Mouse (Mus musculus): ENCODE measurements around the gene Ypel3. TPM values are rescaled to one million over a fixed set of nuclear protein-coding genes. Genes with fewer than 3 reads are reported as not detected.
A peak's percentile ranks its signal among the peaks of the same experiment; 100 is the strongest.
"Not testable (repeated sequence)": the region's sequence is repeated elsewhere in the genome, so short reads cannot be mapped to it uniquely, and the experiment has no call there.

Ypel3 gene
- total RNA-seq, 2 experiments from 2014 or later: 31.8 to 34.0 TPM

DNA sequence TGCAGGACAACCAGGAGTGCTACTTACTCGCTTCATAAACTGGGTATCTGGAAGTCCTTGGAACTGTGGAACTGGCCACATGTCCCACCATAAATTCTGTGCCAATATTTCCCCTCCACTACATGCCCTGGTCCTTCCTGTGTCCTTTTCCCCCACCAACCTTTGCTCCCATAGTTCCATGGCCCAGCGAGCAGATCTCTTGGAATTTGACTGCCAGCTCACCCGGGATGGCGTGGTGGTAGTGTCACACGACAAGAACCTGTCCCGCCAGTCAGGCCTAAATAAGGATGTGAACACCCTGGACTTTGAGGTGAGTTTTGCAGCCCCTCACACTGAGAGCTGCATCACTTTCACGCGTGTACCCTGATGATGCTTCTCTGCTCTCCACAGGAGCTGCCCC, 9.8 kb upstream of the Ypel3 start:
- no peak for DNase-seq

DNA sequence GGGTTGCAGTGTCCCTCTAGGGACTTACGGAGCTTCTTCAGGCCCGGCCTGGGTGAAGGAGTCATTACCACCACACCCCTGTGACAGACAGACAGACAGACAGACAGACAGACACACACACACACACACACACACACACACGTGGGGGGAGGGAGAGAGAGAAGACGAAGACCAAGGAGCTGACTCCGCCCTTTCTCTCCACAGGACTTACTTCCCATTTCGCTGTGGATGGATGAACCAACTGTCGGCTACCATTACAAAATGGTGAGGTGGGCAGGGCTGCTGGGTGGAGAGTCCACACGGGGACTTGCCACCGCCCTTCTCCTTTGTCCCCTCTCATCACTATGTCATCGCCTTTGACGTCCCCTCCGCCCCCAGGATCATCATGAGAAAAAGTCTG, 6.0 kb upstream of the Ypel3 start:
- DNase-seq: no peak

DNA sequence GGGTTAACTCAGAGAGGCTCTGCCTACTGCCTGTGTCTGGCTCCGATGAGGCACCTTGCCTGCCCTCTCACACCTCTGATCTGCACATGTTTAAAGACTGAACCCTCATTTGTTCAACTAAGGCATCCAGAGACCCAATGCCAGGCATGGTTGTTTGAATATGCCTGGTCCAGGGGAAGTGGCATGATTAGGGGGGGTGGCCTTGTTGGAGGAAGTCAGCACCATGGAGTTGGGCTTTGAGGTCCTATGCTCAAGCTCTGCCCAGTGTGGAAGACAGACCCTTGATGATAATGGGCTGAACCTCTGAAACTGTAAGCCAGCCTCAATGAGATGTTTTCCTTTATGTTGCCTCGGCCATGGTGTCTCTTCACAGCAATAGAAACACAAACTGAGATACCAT, 3.4 kb upstream of the Ypel3 start:
- no peak for DNase-seq

DNA sequence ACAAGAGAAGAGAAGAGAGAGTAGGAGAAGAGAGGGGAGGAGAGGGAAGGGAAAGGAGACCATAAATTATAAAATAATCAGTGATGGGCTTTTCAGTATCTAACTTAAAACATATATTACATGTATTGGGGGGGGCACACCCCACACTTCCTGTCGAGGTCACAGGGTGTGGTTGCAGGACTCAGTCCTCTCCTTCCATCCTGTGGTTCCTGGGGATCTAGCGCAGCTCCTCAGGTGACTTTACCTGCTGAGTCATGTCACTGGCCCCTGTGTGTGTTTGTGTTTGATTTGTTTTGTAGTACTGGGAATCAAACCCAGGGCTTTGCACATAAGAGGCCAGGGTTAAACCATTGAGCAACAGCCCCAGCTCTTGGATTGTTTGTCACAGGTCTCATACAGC, 2.3 kb upstream of the Ypel3 start:
- DNase-seq: no peak

DNA sequence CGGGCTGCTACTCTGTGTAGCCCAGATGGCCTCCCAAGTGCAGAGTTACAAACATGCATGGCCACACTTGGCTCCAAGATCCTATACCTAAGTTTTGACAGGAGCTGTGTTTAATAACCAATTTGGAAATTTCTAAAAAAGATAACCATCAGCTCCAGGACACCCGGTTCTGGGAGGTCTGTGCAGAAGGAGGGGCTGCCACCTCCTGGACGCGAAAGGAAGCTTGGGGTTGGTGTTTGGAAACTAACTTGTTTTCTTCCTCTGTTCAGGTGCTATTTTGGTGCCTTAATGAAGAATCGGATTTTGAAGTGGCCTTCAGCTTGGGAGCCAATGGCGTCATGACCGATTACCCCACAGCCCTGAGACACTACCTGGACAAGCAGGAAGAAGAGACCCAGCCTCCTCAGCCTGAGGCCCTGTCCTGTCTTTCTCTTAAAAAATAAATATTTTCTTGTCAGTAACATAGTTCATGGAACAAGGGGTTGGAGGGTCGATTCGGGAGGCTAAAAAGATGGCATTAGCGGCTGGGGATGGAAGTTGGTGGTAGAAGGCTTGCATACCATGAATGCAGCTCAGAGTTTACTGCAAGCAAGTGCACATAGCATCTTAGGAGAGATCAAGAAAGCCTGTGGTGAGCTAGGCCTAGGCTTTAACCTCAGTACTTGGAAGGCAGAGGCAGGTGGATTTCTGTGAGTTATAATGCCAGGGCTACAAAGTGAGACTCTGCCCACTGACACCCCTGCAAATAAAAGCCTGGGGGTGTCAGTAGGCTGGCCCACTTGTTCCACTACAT, 1.4 kb upstream of the Ypel3 start:
- no peak for DNase-seq

DNA sequence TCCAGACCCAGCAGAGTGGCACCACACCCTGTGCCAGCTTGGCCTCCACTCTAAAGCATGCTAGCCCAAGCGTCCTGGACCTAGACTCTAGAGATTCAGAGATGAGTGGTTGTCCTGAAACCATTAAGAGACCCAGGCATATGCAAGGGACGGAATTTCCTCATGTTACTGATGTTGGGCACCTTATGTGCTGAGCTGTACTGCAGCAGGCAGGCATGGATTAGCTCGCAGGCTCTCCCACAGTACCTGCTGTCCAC, 849 bp upstream of the Ypel3 start:
- no peak for DNase-seq

DNA sequence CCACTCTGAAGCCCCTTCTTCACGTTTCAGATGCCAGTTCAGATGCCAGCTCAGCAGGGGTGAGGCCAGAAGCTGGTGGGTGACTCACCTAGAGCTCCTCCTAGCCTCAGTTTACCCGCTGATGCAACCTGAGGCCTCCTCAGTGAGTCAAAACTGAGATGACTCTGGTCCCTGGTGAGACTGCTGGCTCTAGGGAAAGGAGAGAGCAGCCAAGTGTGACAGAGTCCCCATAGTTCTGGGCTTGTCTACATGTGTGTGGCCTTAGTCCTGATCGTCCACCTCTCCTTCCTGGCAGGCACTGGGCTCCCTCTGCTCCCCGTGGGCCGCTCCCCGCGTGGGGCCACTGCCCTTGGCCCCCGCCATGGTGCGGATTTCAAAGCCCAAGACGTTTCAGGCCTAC, 721 bp downstream of the Ypel3 start:
- no peak for DNase-seq

DNA sequence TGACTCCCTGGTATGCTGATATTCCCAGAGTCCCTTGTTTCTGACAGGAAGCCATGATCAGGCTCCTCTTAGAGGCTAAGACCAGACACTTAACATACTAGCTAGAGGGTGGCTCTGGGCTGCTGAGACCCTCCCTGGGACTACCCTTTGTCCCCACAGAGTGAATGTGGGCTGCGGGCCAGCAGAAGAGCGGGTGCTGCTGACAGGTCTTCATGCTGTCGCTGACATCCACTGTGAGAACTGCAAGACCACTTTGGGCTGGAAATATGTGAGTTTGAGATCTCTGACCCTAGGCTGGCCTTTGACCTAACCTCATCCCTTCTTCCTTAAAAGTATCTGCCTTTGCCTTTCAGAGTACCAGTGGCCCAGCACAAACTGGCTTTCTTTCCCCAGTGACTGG, 1.4 kb downstream of the Ypel3 start:
- DNase-seq: no peak

DNA sequence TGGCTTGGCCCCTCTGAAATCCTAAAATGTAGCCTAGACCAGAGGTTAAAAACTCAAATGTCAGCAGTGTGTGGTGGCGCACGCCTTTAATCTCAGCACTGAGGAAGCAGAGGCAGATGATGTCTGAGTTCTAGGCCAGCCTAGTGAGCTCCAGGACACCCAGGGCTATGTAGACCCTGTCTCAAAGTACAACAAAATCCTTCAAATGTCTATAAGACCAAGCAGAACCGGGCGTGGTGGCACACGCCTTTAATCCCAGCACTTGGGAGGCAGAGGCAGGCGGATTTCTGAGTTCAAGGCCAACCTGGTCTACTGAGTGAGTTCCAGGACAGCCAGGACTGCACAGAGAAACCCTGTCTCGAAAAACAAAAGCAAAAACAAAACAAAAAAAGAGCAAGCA, 2.3 kb downstream of the Ypel3 start:
- not testable (repeated sequence) for DNase-seq

DNA sequence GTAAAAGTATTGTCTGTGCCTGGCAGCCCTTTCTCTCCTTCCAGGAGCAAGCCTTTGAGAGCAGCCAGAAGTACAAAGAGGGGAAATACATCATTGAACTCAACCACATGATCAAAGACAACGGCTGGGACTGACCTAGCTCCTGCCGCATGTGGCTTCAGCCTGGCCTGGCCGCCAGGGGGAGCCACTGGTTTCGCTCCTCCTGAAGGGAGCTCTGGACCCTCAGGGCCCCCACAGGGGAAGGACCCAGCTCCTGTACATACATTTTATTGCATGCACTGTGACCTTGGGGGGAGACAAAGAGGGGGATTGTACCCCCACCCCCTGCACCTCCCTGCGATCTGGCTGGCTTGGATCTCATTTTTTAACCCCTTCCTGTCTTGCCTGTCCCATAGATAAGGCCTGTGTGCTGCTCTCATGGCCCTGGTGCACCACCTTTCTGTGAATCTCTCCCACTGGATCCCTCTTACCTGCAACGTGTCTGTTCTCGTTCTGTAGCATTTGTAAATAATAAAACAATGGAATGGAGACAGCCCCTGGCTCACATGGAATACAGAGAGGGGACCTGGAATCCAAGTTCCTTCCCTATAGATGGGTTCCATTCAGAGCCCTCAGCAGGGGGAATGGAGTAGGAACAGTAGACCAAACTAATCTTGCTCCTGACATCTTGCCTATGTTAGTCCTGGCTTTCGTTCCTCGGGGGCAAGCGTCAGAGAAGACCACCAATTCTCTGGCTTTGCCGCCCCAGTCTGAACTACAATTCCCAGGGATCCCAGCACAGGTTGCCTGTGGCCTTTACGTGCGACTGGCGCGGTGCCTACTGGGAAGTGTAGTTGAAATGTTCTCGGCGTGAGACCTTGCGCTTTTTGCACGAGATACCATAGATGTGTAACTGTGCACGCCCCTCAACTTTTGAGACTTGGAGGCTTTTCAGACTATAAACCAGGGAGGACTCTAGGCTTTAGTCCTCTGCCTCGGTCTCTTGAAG, 3.5 kb downstream of the Ypel3 start:
- DNase-seq: peak; percentile 94

DNA sequence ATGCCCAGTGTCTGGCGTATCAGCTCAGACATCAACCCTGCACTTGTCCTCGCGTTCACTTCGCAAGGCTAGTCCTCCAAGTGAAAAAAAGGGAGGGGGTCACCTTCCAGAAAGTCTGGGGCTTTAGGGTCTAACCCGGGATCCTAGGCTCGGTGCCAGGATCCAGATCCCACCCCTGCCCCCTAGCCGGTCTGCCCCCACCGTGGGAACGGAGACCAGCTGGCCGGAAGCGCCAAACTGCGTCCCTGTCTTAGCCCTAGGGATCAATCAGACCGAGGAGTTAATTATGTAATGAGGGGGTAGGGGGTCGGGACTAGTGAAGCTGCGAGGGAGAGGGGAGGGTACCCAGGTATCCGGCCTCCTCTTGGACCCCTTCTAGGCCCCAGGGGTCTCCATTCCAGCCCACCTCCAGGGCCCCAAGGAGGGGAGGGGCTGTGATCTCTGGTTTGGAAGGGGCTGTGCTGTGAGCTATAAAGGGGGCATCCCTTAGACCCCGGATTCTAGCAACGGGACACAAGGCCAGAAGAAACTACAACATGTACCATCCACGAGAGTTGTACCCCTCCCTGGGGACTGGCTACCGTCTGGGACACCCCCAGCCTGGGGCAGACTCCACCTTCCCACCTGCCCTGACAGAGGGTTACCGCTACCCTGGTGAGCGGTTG, 4.3 kb downstream of the Ypel3 start, which contains the start of gene Tbx6:
Gene Tbx6, plus strand, starts transcription at position 513 of the 665 bp plus-strand sequence.
- peak; percentile 54 for DNase-seq

DNA sequence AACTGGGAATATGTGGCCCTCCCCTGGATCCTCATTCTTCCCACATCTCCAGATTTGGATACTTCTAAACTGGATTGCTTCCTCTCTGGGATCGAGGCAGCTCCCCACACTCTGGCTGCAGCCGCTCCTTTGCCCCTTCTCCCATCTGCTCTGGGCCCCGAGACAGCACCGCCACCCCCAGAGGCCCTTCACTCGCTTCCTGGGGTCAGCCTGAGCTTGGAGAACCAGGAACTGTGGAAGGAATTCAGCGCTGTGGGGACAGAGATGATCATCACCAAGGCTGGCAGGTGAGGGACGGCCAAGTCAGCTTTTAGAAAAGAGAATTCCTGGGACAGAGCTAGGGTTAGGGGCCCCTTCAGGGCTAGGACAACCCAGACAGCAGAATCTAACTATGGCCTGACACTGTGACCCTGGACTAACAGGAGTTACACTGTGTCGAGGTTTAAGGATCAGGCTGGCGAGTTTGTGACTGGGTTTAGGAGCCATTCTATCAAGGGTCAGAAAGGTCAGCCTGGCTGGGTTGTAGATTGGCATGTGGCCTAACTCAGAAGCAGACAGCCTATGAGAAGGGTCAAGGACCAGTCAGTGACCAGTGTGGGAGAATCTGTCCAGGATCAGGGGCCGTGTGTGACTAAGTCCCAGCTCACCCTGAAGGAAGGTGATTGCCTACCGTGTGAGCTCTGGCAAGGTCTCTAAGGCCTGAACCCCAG, 5.1 kb downstream of the Ypel3 start:
- peak; percentile 4 for DNase-seq

DNA sequence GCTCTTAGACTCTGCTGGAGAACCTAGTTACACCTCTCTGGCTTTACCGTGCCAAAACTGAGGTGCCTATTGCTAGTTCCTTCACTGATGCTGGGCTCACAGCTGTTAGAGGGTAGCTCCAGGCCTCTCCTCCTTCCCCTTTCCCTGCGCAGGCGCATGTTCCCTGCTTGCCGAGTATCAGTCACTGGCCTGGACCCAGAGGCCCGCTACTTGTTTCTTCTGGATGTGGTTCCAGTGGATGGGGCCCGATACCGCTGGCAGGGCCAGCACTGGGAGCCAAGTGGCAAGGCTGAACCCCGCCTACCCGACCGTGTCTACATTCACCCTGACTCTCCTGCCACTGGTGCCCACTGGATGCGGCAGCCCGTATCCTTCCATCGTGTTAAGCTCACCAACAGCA, 5.9 kb downstream of the Ypel3 start:
- DNase-seq: peak; percentile 11

DNA sequence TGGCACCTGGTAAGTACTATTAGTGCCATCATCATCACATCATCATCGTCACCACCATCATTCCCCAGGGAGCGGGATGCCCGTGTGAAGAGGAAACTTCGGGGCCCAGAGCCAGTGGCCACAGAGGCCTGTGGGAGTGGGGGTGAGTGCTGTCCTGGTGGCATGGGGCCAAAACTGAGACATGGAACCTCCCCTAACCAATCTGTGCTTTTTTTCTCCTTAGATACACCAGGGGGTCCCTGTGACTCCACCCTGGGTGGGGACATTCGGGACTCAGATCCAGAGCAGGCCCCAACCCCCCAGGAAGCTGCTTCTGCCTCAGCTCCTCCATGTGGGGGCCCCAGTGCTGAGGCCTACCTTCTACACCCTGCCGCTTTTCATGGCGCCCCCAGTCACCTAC, 7.7 kb downstream of the Ypel3 start:
- peak; percentile 27 for DNase-seq

DNA sequence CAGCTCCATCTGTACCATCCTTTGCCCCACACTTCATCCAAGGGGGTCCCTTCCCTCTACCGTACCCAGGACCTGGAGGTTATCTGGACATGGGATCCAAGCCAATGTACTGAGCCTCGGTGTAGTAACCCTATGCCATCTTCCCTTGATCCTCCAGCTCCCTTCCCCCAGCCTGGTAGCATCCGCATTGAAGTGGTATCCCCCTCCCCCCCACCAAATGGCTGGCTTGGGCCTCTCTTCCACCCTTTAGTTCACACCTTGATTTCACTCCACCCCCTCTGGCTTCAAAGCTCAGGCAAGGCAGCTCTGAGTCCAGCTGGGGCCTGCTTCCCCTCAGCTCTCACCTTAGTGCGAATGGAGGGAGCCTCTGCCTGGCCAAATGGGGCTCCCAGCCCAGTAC, 8.3 kb downstream of the Ypel3 start:
- peak; percentile 7 for DNase-seq

DNA sequence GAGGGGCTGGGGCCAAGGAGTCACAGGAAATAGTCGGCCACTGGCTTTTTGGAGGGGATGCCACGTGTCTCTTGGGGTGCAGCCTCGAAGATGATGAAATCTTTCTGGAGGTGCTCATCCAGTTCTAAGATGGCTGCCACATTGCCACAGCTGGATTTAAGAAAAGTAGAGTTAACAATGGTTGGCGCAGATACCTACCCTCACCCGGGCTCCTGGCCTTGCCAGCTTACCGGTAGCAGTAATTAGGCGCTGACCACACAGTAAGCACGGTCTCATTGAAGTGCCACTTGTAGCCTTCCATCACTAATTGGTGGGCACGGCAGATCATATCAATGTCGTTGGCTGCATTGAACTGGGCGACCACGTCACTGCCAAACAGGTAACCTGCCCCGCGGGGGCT, 9.4 kb downstream of the Ypel3 start:
- DNase-seq: peak; percentile 3

DNA sequence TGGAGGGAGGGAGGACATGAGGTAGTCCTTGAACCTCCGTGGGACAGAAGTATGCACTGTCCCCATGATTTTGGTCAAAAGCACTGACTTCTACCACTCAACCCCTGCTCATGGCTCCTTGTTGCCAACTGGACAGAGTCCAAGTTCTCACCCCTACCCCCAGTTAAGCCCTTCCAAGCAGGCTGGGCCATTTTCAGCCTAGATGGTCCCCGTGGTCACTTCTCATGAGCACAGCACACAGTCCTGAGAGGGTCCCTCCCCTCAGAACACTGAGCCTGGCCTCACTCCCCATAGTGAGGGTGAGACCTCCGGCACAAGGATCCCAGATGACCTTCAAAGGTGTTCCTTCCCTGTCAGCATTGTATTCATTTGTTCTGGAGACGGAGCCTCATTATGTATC, 12.4 kb downstream of the Ypel3 start:
- DNase-seq: no peak

DNA sequence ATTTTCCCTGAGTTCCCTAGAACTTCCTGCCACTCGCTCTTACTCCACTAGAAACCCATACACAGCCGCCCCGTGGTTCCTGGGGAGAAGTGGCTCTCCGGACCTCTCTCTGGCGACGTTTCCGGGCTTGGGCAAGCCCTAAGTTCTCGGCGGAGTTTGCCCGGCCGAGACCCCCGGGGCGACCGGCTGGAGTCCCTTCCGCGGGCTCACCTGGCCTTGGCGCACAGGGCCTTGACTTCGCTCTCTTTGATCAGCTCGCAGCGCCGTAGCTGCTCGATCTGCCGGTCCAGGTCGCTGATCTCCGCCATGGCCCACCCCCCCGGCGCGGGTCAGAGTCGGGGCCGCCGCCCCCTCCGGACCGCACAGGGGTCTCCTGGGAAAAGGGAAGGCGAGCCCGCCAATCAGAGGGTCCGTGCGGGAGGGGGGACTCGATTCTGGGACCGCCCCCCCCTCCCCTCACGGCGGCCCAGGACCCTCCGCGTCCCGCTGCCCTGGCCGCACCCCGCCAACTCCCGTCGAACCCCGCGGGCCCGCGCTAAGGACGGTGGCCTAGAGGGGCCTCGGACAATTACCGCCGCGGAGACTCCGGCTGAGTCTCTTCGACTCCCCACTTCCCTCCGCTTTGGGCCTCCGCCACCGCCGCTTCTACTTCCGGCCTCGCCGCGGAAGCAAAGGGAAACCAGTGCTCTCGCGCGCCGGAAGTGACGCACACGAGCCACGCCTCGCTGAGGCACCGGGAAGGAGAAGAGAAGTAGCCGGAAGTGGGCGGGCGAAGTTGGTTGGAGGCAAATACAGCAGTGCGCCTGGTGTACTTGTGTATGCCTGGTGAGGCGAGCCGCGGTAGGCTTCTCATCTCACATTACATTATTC, 15.3 kb downstream of the Ypel3 start, which contains the start of gene Ppp4c:
Gene Ppp4c, minus strand, starts transcription at position 646 of the 870 bp plus-strand sequence.
- DNase-seq: peak; percentile 98

DNA sequence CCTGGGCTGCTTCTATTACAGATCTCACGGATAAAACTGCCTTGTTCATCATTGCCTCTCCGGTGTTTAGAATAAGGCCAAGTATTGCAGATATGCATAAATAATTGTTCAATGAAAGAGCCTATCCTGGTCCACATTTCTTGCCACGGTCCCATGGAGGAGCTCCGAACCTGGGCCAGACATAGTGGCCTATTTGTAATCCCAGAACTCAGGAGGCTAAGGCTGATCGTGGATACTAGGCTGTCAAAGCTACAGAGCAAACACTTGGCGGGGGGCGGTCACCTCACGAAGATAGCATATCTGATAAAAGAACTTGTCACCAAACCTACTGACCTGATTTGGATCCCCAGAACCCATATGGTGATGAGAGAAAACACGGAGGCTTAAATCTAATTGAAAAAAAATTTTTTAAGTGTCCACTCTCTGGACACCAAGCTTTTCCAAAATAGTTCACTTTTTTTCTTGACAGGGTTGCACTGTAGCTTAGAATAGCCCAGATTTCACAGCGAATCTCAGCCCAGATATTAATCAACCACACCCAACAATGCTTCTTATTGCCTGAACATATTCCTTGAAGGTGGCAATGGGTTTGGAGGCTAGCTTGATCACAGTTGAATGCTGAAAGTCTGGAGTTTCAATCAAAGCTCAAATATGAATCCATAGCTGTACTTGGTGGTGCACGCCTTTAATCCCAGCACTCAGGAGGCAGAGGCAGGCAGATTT, 16.1 kb downstream of the Ypel3 start:
- no peak for DNase-seq

DNA sequence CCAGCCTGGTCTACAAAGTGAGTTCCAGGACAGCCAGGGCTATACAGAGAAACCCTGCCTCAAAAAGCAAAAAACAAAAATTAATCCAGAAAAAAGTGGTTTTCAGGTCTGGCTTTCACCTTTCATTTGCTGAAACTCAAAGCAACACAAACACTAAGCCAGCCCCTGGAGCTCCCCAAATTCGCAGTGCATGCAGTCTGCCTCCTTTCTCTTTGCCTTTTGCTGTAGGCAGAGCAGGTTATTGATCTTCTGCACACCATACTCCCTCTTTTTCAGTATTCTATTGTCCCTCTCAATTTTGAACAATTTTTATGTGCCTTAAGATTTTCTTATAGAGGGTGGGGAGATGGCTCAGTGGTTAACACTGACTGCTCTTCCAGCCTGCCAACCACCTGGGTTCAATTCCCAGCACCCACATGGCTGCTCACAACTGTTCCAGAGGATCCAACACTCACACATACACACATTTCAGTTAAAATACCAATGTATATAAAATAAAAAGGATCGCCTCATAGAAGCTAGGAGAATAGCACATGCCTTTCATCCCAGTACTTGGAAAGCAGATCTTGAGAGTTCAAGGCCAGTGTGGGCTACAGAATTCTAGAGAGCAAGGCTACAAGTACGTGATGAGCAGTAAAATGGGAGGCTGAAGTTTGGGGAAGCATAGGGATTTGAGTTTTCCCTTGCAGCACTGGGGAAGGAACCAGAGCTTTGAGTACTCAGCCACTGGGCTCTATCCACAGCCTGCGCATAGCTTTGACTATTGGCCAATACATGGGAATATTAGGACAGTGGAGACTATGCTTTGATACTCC, 16.9 kb downstream of the Ypel3 start:
- DNase-seq: no peak

All from heart, postnatal 4 days (tissue).